Mouse (Mus musculus) urinary bladder, postnatal 36 days (tissue): Measurements from ENCODE around the gene Tiam1.

Experiments
- DNase-seq, 2 experiments: peaks; one replicate each; pipeline ENCODE4 v3.0.0; 2022; ENCODE audit warnings: low spot score in 2 of 2, mixed read lengths in 1 of 2

Tiam1 gene

GRCm38 (mm10) chr16:89954114-89954513, 189.5 kb downstream of the Tiam1 start:
- no peak for DNase-seq

- DNase-seq = no peak
Observed at GRCm38 (mm10) chr16:89952821-89953220, 190.7 kb downstream of the Tiam1 start.

GRCm38 (mm10) chr16:89950754-89951153, 192.8 kb downstream of the Tiam1 start:
- no peak for DNase-seq

- DNase-seq = no peak
Observed at GRCm38 (mm10) chr16:89950251-89950650, 193.3 kb downstream of the Tiam1 start.

- no peak for DNase-seq
Observed at GRCm38 (mm10) chr16:89948040-89948439, 195.5 kb downstream of the Tiam1 start.

- DNase-seq = no peak
Observed at GRCm38 (mm10) chr16:89946816-89947215, 196.8 kb downstream of the Tiam1 start.

- DNase-seq = no peak
Observed at GRCm38 (mm10) chr16:89944604-89945283, 198.8 kb downstream of the Tiam1 start.

- no peak for DNase-seq
Observed at GRCm38 (mm10) chr16:89944050-89944449, 199.5 kb downstream of the Tiam1 start.

- DNase-seq = no peak
Observed at GRCm38 (mm10) chr16:89943267-89943971, 200.2 kb downstream of the Tiam1 start.

GRCm38 (mm10) chr16:89940696-89941095, 202.9 kb downstream of the Tiam1 start:
- no peak for DNase-seq

- DNase-seq = no peak
Observed at GRCm38 (mm10) chr16:89938277-89938676, 205.3 kb downstream of the Tiam1 start.

GRCm38 (mm10) chr16:89936571-89936970, 207.0 kb downstream of the Tiam1 start:
- DNase-seq = no peak

GRCm38 (mm10) chr16:89935398-89935797, 208.2 kb downstream of the Tiam1 start:
- no peak for DNase-seq

- no peak for DNase-seq
Observed at GRCm38 (mm10) chr16:89934616-89935015, 209.0 kb downstream of the Tiam1 start.

- DNase-seq = no peak
Observed at GRCm38 (mm10) chr16:89933976-89934375, 209.6 kb downstream of the Tiam1 start.

- DNase-seq = no peak
Observed at GRCm38 (mm10) chr16:89928611-89929010, 215.0 kb downstream of the Tiam1 start.

- DNase-seq = peak in 1 of 2 experiments; percentile 23
Observed at GRCm38 (mm10) chr16:89924249-89924890, 219.2 kb downstream of the Tiam1 start.

- DNase-seq = no peak
Observed at GRCm38 (mm10) chr16:89923311-89923710, 220.3 kb downstream of the Tiam1 start.

GRCm38 (mm10) chr16:89922458-89922857, 221.1 kb downstream of the Tiam1 start:
- no peak for DNase-seq

- DNase-seq = no peak
Observed at GRCm38 (mm10) chr16:89921370-89921769, 222.2 kb downstream of the Tiam1 start.

GRCm38 (mm10) chr16:89920417-89920816, 223.2 kb downstream of the Tiam1 start:
- no peak for DNase-seq

- DNase-seq = no peak
Observed at GRCm38 (mm10) chr16:89917404-89917803, 226.2 kb downstream of the Tiam1 start.

- DNase-seq = no peak
Observed at GRCm38 (mm10) chr16:89914946-89915345, 228.6 kb downstream of the Tiam1 start.
